Mouse (Mus musculus): ENCODE results near the gene Mex3a. TPM values are rescaled to one million over a fixed set of nuclear protein-coding genes. Genes with fewer than 3 reads are reported as not detected.

Mex3a gene
- polyA plus RNA-seq, 1 experiment from 2014 or later: 9.9 TPM

- H3K4me2 ChIP-seq: peak overlapping the region; percentile 75
- no peaks in the 10 kb centered on the region for H3K9me3 ChIP-seq
- peaks cover 58% of the 10 kb centered on the region for H3K4me1 ChIP-seq
- H3K27ac ChIP-seq (replicated peaks): peak overlapping the region; percentile 95
- no peaks in the 10 kb centered on the region for H3K36me3 ChIP-seq
- H3K4me3 ChIP-seq: peak overlapping the region; percentile 58
- no peak for ATAC-seq (ENCODE audit: extremely low read depth, insufficient number of reproducible peaks, low FRiP score, low TSS enrichment)
- peak overlapping the region; percentile 84 for H3K9ac ChIP-seq
- WGBS: 62% methylated on average over 3 of the region's 3 CpGs
- H3K27me3 ChIP-seq (replicated peaks): no peaks in the 10 kb centered on the region
Measured at GRCm38 (mm10) chr3:88509250-88509649, 22.9 kb upstream of the Mex3a start.

- no peaks in the 10 kb centered on the region for H3K36me3 ChIP-seq
- peak within 1 kb of the TSS; percentile 58 for H3K4me3 ChIP-seq
- H3K4me1 ChIP-seq: peaks cover 62% of the 10 kb centered on the region
- H3K27ac ChIP-seq (replicated peaks): peak within 1 kb of the TSS; percentile 95
- peak within 1 kb of the TSS; percentile 75 for H3K4me2 ChIP-seq
- no peaks in the 10 kb centered on the region for H3K27me3 ChIP-seq (replicated peaks)
- ATAC-seq (ENCODE audit: extremely low read depth, insufficient number of reproducible peaks, low FRiP score, low TSS enrichment): peak; percentile 90
- no peaks in the 10 kb centered on the region for H3K9me3 ChIP-seq
- under 1% methylated on average over 31 of the region's 31 CpGs for WGBS
- H3K9ac ChIP-seq: peak within 1 kb of the TSS; percentile 84
Measured at GRCm38 (mm10) chr3:88509692-88510420, 22.3 kb upstream of the Mex3a start, which contains the start of gene Lmna. TSS of gene Lmna (minus strand) at chr3:88509956.

GRCm38 (mm10) chr3:88510421-88511289 is 21.5 kb upstream of the Mex3a start:
- peaks cover 60% of the 10 kb centered on the region for H3K4me1 ChIP-seq
- H3K4me2 ChIP-seq: peak overlapping the region; percentile 75
- WGBS: 49% methylated on average over 13 of the region's 13 CpGs
- H3K27ac ChIP-seq (replicated peaks): peak overlapping the region; percentile 95
- peak overlapping the region; percentile 58 for H3K4me3 ChIP-seq
- no peaks in the 10 kb centered on the region for H3K36me3 ChIP-seq
- peak overlapping the region; percentile 84 for H3K9ac ChIP-seq
- H3K9me3 ChIP-seq: no peaks in the 10 kb centered on the region
- ATAC-seq (ENCODE audit: extremely low read depth, insufficient number of reproducible peaks, low FRiP score, low TSS enrichment): no peak
- no peaks in the 10 kb centered on the region for H3K27me3 ChIP-seq (replicated peaks)

GRCm38 (mm10) chr3:88511559-88511958 is 20.6 kb upstream of the Mex3a start:
- H3K4me1 ChIP-seq: peaks cover 58% of the 10 kb centered on the region
- H3K36me3 ChIP-seq: no peaks in the 10 kb centered on the region
- ATAC-seq (ENCODE audit: extremely low read depth, insufficient number of reproducible peaks, low FRiP score, low TSS enrichment): no peak
- no peak overlapping the region for H3K4me2 ChIP-seq
- peak overlapping the region; percentile 73 for H3K27ac ChIP-seq (replicated peaks)
- WGBS: 61% methylated on average over 4 of the region's 4 CpGs
- H3K27me3 ChIP-seq (replicated peaks): no peaks in the 10 kb centered on the region
- 0 out of 2 replicates have a peak overlapping the region, but pooled peaks have one; percentile 2 for H3K9ac ChIP-seq
- no peaks in the 10 kb centered on the region for H3K9me3 ChIP-seq
- no peak overlapping the region for H3K4me3 ChIP-seq

GRCm38 (mm10) chr3:88512141-88512895 is 19.9 kb upstream of the Mex3a start:
- H3K9ac ChIP-seq: peak overlapping the region; percentile 24; the same call in 1 of the 2 replicates
- peak overlapping the region; percentile 73 for H3K27ac ChIP-seq (replicated peaks)
- H3K4me2 ChIP-seq: no peak overlapping the region
- H3K27me3 ChIP-seq (replicated peaks): no peaks in the 10 kb centered on the region
- WGBS: 38% methylated on average over 6 of the region's 6 CpGs
- H3K4me1 ChIP-seq: peaks cover 58% of the 10 kb centered on the region
- H3K9me3 ChIP-seq: no peaks in the 10 kb centered on the region
- ATAC-seq (ENCODE audit: extremely low read depth, insufficient number of reproducible peaks, low FRiP score, low TSS enrichment): no peak
- H3K36me3 ChIP-seq: no peaks in the 10 kb centered on the region
- H3K4me3 ChIP-seq: no peak overlapping the region

GRCm38 (mm10) chr3:88512896-88513545 is 19.2 kb upstream of the Mex3a start:
- no peak overlapping the region for H3K4me3 ChIP-seq
- no peak overlapping the region for H3K4me2 ChIP-seq
- H3K27me3 ChIP-seq (replicated peaks): no peaks in the 10 kb centered on the region
- peaks cover 57% of the 10 kb centered on the region for H3K4me1 ChIP-seq
- ATAC-seq (ENCODE audit: extremely low read depth, insufficient number of reproducible peaks, low FRiP score, low TSS enrichment): no peak
- H3K9me3 ChIP-seq: no peaks in the 10 kb centered on the region
- 30% methylated on average over 15 of the region's 15 CpGs for WGBS
- peak overlapping the region; percentile 73 for H3K27ac ChIP-seq (replicated peaks)
- H3K9ac ChIP-seq: peak overlapping the region; percentile 54; the same call in 1 of the 2 replicates
- H3K36me3 ChIP-seq: no peaks in the 10 kb centered on the region

GRCm38 (mm10) chr3:88513546-88514115 is 18.6 kb upstream of the Mex3a start:
- Histone ChIP-seq H3K9ac (peak overlapping the region; percentile 54; the same call in 1 of the 2 replicates), H3K4me3 (no peak overlapping the region), H3K27me3 (replicated peaks) (no peaks in the 10 kb centered on the region), H3K4me2 (no peak overlapping the region), H3K27ac (replicated peaks) (peak overlapping the region; percentile 73; the same call in 1 of the 2 replicates), H3K9me3 (no peaks in the 10 kb centered on the region), H3K4me1 (peaks cover 55% of the 10 kb centered on the region), H3K36me3 (no peaks in the 10 kb centered on the region)
- WGBS: 72% methylated on average over 7 of the region's 7 CpGs
- ATAC-seq (ENCODE audit: extremely low read depth, insufficient number of reproducible peaks, low FRiP score, low TSS enrichment): no peak

- peaks cover 50% of the 10 kb centered on the region for H3K4me1 ChIP-seq
- H3K27ac ChIP-seq (replicated peaks): no peak overlapping the region
- no peak overlapping the region for H3K9ac ChIP-seq
- no peaks in the 10 kb centered on the region for H3K27me3 ChIP-seq (replicated peaks)
- 68% methylated on average over 10 of the region's 10 CpGs for WGBS
- no peaks in the 10 kb centered on the region for H3K36me3 ChIP-seq
- no peak overlapping the region for H3K4me2 ChIP-seq
- H3K9me3 ChIP-seq: no peaks in the 10 kb centered on the region
- no peak for ATAC-seq (ENCODE audit: extremely low read depth, insufficient number of reproducible peaks, low FRiP score, low TSS enrichment)
- H3K4me3 ChIP-seq: no peak overlapping the region
Measured at GRCm38 (mm10) chr3:88514231-88515094, 17.7 kb upstream of the Mex3a start.

GRCm38 (mm10) chr3:88515095-88515386 is 17.2 kb upstream of the Mex3a start:
- Histone ChIP-seq H3K27ac (replicated peaks) (no peak overlapping the region), H3K4me3 (no peak overlapping the region), H3K9ac (no peak overlapping the region), H3K9me3 (no peaks in the 10 kb centered on the region), H3K4me2 (no peak overlapping the region), H3K36me3 (no peaks in the 10 kb centered on the region), H3K4me1 (peaks cover 47% of the 10 kb centered on the region), H3K27me3 (replicated peaks) (0 out of 2 replicates have a peak, but pooled peaks cover under 1% of the 10 kb centered on the region)
- no peak for ATAC-seq (ENCODE audit: extremely low read depth, insufficient number of reproducible peaks, low FRiP score, low TSS enrichment)
- 100% methylated on average over 2 of the region's 2 CpGs for WGBS

- H3K27me3 ChIP-seq (replicated peaks): 0 out of 2 replicates have a peak, but pooled peaks cover 3% of the 10 kb centered on the region
- H3K27ac ChIP-seq (replicated peaks): no peak overlapping the region
Measured at GRCm38 (mm10) chr3:88516407-88516806, 15.8 kb upstream of the Mex3a start.

More at GRCm38 (mm10) chr3:88516407-88516806, 15.8 kb upstream of the Mex3a start:
- Histone ChIP-seq H3K4me2 (no peak overlapping the region), H3K9ac (no peak overlapping the region), H3K36me3 (no peaks in the 10 kb centered on the region), H3K4me3 (no peak overlapping the region), H3K9me3 (no peaks in the 10 kb centered on the region), H3K4me1 (peaks cover 35% of the 10 kb centered on the region)
- ATAC-seq (ENCODE audit: extremely low read depth, insufficient number of reproducible peaks, low FRiP score, low TSS enrichment): no peak
- 74% methylated on average over 2 of the region's 2 CpGs for WGBS
